Mouse (Mus musculus): ENCODE results near the gene Prr23a2.
"Not testable (repeated sequence)": the region's sequence is repeated elsewhere in the genome, so short reads cannot be mapped to it uniquely, and the experiment has no call there.

- not testable (repeated sequence) for TF ChIP-seq GATA1, TAL1 (IDR thresholded peaks at IDR 0.05; ENCODE audit: low read length)
Measured at GRCm38 (mm10) chr9:98809526-98809925, 46.8 kb upstream of the Prr23a2 start.
